Comparison of ENCODE assay signal across 7 mouse cellular contexts in genomic region chr4:99714904-99715782, GRCm38 (mm10). TPM values are rescaled to one million over a fixed set of nuclear protein-coding genes. Genes with fewer than 3 reads are reported as not detected.
DNase-seq lines count a peak whose midpoint lies in the region; ATAC-seq lines count a peak whose summit lies in the region.

Alg6 (plus strand) TSS chr4:99715664.

- peak within 1 kb of the TSS; percentile 83 for H3K9ac ChIP-seq in embryonic facial prominence, embryonic 11.5 days (replicated peaks; ENCODE audit: low read length)
- H3K9ac ChIP-seq in midbrain, embryonic 13.5 days (replicated peaks) = peak within 1 kb of the TSS; percentile 82

- 0 out of 2 replicates have a peak, but pooled peaks cover 3% of the 10 kb centered on the region for H3K36me3 ChIP-seq in embryonic facial prominence, embryonic 11.5 days (replicated peaks; ENCODE audit: control insufficient read depth, insufficient read depth, low read depth, low read length)
- H3K36me3 ChIP-seq in limb, embryonic 10.5 days = peaks cover 11% of the 10 kb centered on the region
- H3K36me3 ChIP-seq in midbrain, embryonic 13.5 days = no peaks in the 10 kb centered on the region

- 4% methylated on average over 43 of the region's 46 CpGs for WGBS in embryonic facial prominence, embryonic 11.5 days
- 3% methylated on average over 46 of the region's 46 CpGs for WGBS in limb, embryonic 10.5 days
- WGBS in midbrain, embryonic 13.5 days = 3% methylated on average over 45 of the region's 46 CpGs

- peak within 1 kb of the TSS; percentile 71 for H3K4me2 ChIP-seq in embryonic facial prominence, embryonic 11.5 days (ENCODE audit: low read depth, low read length)
- peak within 1 kb of the TSS; percentile 71 for H3K4me2 ChIP-seq in midbrain, embryonic 13.5 days (replicated peaks)

- H3K4me1 ChIP-seq in embryonic facial prominence, embryonic 11.5 days (ENCODE audit: control insufficient read depth, insufficient read depth, low read length) = no peaks in the 10 kb centered on the region
- peaks cover 11% of the 10 kb centered on the region for H3K4me1 ChIP-seq in limb, embryonic 10.5 days
- H3K4me1 ChIP-seq in midbrain, embryonic 13.5 days (replicated peaks) = peaks cover 7% of the 10 kb centered on the region; the same call in 1 of the 2 replicates

- ATAC-seq in embryonic facial prominence, embryonic 11.5 days (replicated peaks; ENCODE audit: insufficient number of reproducible peaks, low FRiP score, low TSS enrichment, low read depth) = peak; percentile 87
- peak; percentile 98 for ATAC-seq in granulocyte monocyte progenitor cell, adult 5-6 weeks (replicated peaks; ENCODE audit: poor library complexity, severe bottlenecking)
- ATAC-seq in midbrain, embryonic 13.5 days = peak; percentile 96

- peak; percentile 99 for DNase-seq in adrenal gland, postnatal 14 days
- peak; percentile 95 for DNase-seq in embryonic facial prominence, embryonic 11.5 days (ENCODE audit: low spot score)
- DNase-seq in kidney, adult 11 months = peak; percentile 95
- peak; percentile 100 for DNase-seq in limb, embryonic 10.5 days (ENCODE audit: low spot score)
- DNase-seq in spleen, adult 12 weeks (ENCODE audit: low spot score) = peak; percentile 95

- no peaks in the 10 kb centered on the region for H3K9me3 ChIP-seq in embryonic facial prominence, embryonic 11.5 days (replicated peaks; ENCODE audit: control insufficient read depth, low read length)
- H3K9me3 ChIP-seq in limb, embryonic 10.5 days (replicated peaks) = no peaks in the 10 kb centered on the region
- no peaks in the 10 kb centered on the region for H3K9me3 ChIP-seq in midbrain, embryonic 13.5 days

- no peaks in the 10 kb centered on the region for H3K27me3 ChIP-seq in embryonic facial prominence, embryonic 11.5 days (ENCODE audit: control insufficient read depth, insufficient read depth, low read length)
- H3K27me3 ChIP-seq in limb, embryonic 10.5 days (ENCODE audit: low read depth, poor library complexity, severe bottlenecking) = no peaks in the 10 kb centered on the region
- 0 out of 2 replicates have a peak, but pooled peaks cover 5% of the 10 kb centered on the region for H3K27me3 ChIP-seq in midbrain, embryonic 13.5 days

- H3K4me3 ChIP-seq in embryonic facial prominence, embryonic 11.5 days (ENCODE audit: low read depth, low read length) = peak within 1 kb of the TSS; percentile 63
- H3K4me3 ChIP-seq in limb, embryonic 10.5 days = peak within 1 kb of the TSS; percentile 73
- peak within 1 kb of the TSS; percentile 65 for H3K4me3 ChIP-seq in midbrain, embryonic 13.5 days (replicated peaks)

- H3K27ac ChIP-seq in embryonic facial prominence, embryonic 11.5 days (replicated peaks; ENCODE audit: low read depth, low read length) = peak within 1 kb of the TSS; percentile 39; the same call in 1 of the 2 replicates
- H3K27ac ChIP-seq in limb, embryonic 10.5 days = peak within 1 kb of the TSS; percentile 94
- H3K27ac ChIP-seq in midbrain, embryonic 13.5 days = peak within 1 kb of the TSS; percentile 15; the same call in 1 of the 2 replicates

RNA-seq across cellular contexts. Expression of gene Alg6, which starts in this region (rescaled TPM):
- 7.3 and 7.9 TPM in 2 replicates for total RNA-seq in adrenal gland, postnatal 14 days (2021)
- 19.8 and 20.4 TPM in 2 replicates for polyA plus RNA-seq in embryonic facial prominence, embryonic 11.5 days (2014; fragmentation: Nextera tagmentation; extraction: Ambion mirVana)
- total RNA-seq in granulocyte monocyte progenitor cell, adult 5-6 weeks (2014; fragmentation: Nextera tagmentation) = 25.0 and 31.3 TPM in 2 replicates
- 14.7 and 18.1 TPM in 2 replicates for total RNA-seq in granulocyte monocyte progenitor cell, adult 5-6 weeks (2017)
- 18.5 and 19.0 TPM in 2 replicates for polyA plus RNA-seq in limb, embryonic 10.5 days (2016; fragmentation: Nextera tagmentation; extraction: Ambion mirVana)
- polyA plus RNA-seq in midbrain, embryonic 13.5 days (2015; fragmentation: Nextera tagmentation; extraction: Ambion mirVana) = 10.2 and 10.4 TPM in 2 replicates

Comparison
In these comparisons a context has a peak if more than half of its experiments do, and no peak if none do; other contexts are left out.
1. Peak in every context shown above with its lines: DNase-seq, ATAC-seq, H3K4me3 ChIP-seq and H3K27ac ChIP-seq.
2. H3K27ac ChIP-seq: peak in every context shown above with its lines; median percentile 94 in limb, embryonic 10.5 days; 39 in embryonic facial prominence, embryonic 11.5 days; 15 in midbrain, embryonic 13.5 days.